Mouse (Mus musculus) spleen, adult 2 months (tissue): ENCODE measurements around the gene 2810408A11Rik.

ENCODE experiments used
- CTCF ChIP-seq: fragments of 200-500 bp; IDR thresholded peaks from 2 replicates; pipeline ENCODE4 v1.5.1; 2011; ENCODE audit warnings: mild to moderate bottlenecking, inconsistent platforms; ENCODE audit not compliant: insufficient read depth, insufficient read length, insufficient replicate concordance; ENCODE audit errors: extremely low read depth
- POLR2A ChIP-seq: fragments of 200-500 bp; IDR thresholded peaks from 2 replicates; pipeline ENCODE4 v1.6.1; 2011; ENCODE audit warnings: low read depth, low read length, inconsistent platforms

DNA sequence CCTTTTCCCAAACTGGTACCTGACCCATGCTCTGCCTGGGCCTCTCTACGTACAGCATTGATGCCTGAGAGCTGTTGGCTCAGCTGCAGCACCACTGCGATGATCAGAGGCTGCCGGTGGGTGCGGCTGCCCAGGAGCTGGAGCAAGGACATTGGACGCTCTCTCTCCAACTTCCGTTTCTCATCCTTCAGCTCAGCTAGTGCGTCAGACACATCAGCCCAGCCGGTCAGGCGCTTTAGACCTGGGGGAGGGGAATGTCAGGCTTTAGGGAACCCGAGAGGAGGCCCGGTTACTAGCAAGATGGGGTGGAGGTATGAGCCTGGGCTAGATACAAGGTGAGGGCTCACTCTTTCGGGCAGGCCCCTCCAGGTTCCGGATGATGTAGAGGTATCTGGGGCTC is 44.4 kb upstream of the 2810408A11Rik start:
- TF ChIP-seq CTCF (no peak), POLR2A (no peak)
